Mouse (Mus musculus): ENCODE data around the gene Vdr.

Gene Vdr

DNA sequence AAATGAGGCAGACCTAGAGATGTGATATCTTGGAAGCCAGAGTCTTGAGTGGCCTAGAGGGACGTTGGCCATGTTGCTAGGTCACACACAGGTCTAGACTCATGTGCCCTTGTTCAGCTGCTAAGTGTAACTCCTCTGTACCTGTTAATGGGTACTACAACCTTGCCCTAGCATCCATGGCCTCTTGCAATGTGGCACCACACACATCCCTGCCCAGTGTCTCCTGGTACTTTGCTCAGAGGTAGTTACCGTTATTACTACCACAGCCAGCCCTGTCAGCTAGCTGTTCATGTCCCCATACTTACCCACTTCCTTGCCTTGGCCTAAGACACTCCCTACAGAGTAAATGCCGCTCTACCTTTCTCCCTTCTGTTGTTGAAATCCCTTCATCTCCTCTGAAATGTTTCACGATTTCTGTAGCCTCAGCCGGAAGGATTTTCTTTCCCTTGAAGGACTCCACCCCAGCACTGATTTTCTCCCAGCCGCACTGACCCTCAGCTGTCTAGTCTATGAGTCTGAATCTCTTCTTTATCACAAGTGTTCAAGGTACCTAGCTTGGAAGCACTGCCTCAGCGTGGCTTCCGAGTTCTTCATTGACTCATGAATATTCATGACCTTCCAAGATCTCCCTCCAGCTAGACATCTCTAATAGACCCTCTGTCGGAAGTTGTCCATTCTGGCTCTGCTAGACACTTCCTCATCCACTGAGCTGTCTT is 77.5 kb downstream of the Vdr start:
- in situ Hi-C loops (cut with MboI, MseI): loop anchor here (10.0 kb wide), 2 partner anchors 368 to 458 kb away; no protein-coding TSS in a partner anchor

DNA sequence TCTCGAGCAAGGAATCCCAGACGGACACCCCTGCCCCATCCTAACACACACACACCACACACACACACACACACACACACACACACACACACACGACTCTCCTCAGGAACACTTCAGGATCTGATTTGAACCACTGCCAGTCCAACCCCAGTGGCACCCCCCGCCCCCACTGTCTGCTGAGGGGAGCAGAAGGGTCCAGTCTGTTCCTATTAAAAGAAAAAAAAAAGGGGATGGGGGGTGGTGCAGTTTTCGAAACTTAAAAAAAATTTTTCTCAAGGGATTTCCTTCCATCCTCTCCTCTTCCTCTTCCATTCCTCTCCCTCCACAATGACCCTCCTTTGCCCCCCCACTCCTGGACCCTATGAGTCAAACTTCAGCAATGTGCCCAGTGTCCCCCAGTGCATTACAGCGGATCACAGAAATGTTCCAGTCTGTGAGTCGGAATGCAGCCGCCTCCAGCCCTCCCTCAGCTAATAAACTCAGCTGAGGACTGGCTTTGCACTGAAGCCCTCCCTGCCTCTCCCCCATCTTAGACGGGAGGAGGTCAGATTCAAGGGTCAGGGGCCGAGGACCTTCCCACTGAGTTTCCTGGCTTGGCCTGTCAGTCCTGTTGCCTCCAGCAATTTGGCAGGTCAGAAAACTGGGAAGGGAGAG is 78.3 kb downstream of the Vdr start:
- in situ Hi-C loops (cut with MboI, MseI): loop anchor here (10.0 kb wide), 2 partner anchors 367 to 457 kb away; no protein-coding TSS in a partner anchor

DNA sequence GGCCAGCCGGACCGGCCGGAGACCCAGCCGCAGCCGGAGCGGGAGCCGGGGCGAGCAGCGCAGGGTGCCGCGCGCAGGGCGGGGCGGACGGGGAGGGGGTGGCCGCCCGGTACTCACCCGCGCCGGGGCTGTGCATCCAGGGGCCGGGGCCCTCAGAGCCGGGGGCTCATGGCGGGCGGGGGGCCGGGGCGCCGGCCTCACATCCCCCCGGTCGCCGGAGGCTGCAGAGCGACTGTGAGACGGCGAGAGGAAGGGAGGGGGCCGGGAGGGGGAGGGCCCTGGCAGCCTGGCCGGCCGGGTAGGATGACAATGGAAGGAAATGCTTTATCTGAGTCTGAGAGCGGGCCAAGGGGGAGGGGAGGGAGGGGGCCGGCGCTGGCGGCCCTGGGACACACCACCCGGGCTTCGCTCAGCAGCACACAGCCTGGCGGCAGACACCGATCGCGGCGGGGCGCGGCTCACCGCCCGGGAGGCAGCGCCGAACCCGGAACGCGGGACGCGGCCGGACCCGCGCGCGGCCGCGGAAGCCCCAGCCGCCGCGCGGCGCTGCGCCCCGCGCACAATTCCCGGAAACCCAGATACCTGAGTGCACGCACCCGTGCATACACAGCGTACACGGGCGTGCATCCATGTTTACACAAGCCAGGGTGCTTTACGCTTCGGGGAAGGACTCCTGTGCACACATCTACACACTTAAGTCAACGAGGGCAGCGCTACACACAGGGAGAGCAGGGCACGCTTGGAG is 79.0 kb downstream of the Vdr start:
- in situ Hi-C loops (cut with MboI, MseI): loop anchor here (10.0 kb wide), 2 partner anchors 367 to 457 kb away; no protein-coding TSS in a partner anchor

DNA sequence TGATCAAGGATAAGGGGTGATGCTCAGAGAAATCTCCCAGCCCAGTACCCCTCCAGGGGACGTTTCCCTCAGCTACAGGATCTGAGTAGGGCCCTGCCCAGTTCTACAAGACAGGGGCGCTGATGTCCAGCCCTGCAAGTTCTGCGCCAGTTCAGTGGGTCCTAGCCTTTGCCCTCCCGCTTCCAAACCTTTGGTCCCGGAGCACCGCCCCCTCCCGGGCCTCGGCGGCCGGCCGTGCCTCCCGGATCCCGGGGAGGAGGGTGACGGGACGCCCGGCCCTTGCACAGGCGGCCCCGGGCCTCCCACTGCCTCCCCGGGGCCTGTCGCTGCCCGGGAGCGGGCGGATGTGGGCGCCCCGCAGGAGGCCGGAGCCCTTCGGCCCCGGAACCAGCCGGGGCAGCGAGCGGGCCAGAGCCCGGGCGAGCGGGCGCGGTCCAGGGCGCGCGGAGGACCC is 79.6 kb downstream of the Vdr start:
- in situ Hi-C loops (cut with MboI, MseI): loop anchor here (10.0 kb wide), 2 partner anchors 366 to 456 kb away; no protein-coding TSS in a partner anchor

DNA sequence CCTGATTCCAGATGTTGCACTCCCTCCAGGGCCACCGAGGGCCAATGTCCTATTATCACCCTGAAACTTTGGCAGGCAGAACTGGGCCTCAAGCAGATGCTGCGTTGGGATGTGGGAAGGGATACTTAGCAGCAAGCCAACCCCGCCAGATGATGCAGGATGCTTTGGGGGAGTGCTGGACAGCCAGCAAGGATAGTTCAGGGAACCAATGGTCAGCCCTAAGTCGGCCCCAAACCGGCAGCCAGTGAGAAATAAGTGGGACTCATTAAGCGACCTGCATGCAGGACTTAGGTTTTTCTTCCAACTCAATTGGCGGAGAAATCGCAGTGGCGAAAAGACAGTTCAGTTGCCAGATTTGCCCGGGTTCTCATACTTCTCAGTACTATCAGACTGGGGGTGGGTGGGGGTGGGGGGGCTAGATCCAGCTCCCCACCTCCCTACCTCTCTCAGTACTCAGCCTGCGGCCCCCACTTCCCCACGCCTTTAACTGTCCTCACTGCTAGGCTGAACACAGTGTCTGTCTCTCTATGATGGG is 80.1 kb downstream of the Vdr start:
- in situ Hi-C loops (cut with MboI, MseI): loop anchor here (10.0 kb wide), 2 partner anchors 366 to 456 kb away; no protein-coding TSS in a partner anchor

DNA sequence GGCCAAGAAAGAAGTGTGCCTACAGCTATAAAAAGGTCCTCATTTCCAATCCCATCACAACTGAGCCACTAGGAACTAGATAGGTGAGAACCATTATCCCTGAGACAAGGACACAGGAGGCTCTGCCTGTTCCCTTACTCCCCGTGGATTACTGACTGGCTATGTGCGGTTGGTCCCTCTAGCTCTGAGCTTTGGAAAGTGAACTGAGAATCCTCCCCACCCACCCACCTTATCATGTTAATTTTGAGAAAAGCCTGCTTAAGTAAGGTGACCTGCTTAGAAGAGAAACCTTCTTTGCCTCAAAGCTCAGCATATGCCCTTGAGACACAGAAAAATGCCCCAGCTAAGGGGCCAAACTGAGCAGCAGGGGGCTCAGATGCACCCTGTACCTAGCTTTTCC is 81.0 kb downstream of the Vdr start:
- in situ Hi-C loops (cut with MboI, MseI): loop anchor here in 1 of 2 experiments (10.0 kb wide), 1 partner anchor 1125 kb away; no protein-coding TSS in a partner anchor

DNA sequence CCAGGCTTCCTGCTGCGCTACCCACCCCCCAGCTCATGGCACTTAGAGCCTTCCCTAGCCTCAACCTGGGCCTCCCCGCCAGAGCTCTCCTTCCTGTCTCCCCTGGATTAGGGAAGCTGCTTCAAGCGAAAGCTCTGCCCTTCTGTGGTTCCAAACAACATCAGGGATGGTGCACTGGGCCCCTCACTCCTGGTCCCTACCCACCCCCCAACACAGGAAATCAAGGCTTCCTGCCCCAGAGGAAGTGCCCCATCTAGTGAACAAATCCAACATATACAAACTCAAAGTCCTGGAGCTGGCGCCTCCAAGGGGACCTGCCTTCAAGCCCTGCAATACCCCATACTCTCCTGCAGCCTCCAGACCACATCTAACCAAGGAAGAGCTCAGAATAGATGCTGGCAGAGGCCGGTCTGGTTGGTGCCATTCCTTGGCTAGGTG is 81.5 kb downstream of the Vdr start:
- in situ Hi-C loops (cut with MboI, MseI): loop anchor here in 1 of 2 experiments (10.0 kb wide), 1 partner anchor 1124 kb away; no protein-coding TSS in a partner anchor

DNA sequence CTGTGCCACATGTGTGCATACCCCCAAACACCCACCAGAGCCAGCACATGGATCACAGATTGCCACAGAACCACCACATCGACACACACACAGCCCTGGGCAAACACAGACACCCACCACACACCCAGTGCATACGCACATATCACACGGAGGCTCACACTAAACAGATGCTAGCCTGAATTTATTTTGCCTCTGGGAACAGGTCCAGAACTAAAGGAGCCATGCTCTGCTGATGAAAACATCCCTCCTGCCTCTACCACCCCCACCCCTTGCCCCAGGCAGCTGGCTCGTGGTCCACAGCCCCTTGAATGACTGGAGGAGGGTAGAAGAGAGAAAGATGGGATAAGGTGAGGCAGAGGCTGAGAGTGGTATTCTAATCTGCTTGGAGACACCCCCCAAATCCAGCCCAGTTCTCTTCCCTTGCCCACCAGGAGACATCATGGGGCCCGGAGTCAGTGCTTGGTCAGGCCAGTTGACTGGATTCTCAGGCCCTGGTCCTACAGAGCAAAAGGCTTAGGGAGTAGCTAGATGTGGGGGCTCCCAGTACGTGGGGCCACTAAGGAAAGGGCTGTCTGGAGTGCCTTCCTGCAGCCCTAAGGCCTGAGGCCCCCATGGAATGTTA is 82.1 kb downstream of the Vdr start:
- in situ Hi-C loops (cut with MboI, MseI): loop anchor here in 1 of 2 experiments (10.0 kb wide), 1 partner anchor 1124 kb away; no protein-coding TSS in a partner anchor

DNA sequence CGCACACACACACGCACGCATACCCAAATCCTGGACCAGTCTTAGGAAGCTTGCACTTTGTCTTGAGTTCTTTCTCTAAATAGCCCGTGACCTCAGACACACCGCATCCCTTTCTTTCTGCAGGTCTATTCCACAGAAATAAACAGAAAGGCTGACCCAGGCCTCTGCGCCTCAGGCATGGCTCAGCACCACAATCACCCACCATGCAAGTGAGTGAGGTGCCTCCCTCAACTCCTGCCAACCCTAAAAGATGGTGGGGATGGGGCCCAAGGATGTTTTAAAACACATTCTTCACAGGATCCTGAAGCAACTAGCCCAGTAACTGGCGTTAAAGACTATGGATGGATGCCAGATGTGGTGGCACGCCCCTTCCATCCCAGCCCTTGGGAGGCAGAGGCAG is 83.0 kb downstream of the Vdr start:
- in situ Hi-C loops (cut with MboI, MseI): loop anchor here in 1 of 2 experiments (10.0 kb wide), 1 partner anchor 1123 kb away; no protein-coding TSS in a partner anchor

DNA sequence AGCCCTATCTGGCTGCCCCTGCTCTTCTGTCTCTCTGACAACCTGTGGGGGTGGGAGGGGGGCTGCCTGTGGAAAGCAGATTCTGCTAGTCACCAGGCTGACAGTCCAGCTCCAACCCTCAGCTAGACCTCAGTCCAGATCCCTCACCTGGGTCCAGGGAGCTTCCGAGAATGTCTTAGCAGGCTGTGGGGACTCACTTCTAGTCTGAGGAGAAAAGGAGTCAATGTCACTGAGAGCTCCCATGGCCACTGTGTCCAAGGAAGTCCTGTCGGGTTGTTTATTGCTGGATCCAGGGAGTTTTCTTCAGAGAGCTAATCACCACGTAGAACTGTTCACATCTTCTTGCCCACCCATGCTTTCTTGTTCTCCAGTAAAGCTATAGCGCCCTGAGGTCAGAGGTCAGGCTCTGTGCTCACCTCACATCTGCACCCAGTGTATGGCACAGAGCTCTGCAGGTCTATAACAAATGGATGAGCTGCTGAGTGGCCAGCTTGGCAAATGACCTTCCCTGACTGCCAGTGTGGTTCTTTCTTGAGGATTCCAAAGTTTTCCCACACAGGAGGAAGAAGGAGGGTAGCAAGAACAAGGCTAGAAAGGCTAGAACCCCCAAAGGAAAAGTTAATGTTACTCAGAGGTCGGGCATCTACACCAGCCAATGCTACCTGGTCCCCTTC is 83.7 kb downstream of the Vdr start:
- in situ Hi-C loops (cut with MboI, MseI): loop anchor here in 1 of 2 experiments (10.0 kb wide), 1 partner anchor 1122 kb away; no protein-coding TSS in a partner anchor

DNA sequence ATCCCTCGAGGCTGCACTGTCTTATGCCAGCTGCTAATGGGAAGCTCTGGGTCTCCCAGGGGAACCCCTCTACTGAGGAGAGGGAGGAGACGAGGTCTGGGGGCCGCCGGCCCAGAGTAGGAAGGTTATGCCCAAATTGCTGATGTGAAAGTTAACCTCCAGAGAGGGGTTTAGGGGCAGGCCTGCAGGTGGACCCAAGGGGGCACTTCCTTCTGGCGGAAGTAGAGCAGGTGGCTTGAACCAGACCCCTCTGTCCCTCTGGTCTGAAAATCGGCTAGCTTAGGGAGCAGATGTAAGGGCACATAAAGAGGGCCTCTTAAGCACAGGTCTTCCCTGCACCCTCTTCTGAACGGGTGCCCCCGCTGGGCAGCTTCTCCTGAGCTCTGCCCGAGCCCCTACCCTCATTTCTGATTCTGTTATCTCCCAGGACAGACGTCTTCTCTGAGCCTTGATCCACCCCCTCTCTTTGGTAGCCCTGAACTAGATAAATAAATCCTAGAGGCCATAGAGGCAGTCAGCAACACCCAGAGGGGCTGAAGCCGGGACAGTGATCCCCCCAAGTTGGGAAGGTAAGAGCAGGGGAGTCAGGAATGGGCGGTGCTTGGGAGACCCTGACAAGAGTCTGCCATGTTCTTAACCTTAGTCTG is 84.4 kb downstream of the Vdr start:
- in situ Hi-C loops (cut with MboI, MseI): loop anchor here in 1 of 2 experiments (10.0 kb wide), 1 partner anchor 1121 kb away; no protein-coding TSS in a partner anchor

DNA sequence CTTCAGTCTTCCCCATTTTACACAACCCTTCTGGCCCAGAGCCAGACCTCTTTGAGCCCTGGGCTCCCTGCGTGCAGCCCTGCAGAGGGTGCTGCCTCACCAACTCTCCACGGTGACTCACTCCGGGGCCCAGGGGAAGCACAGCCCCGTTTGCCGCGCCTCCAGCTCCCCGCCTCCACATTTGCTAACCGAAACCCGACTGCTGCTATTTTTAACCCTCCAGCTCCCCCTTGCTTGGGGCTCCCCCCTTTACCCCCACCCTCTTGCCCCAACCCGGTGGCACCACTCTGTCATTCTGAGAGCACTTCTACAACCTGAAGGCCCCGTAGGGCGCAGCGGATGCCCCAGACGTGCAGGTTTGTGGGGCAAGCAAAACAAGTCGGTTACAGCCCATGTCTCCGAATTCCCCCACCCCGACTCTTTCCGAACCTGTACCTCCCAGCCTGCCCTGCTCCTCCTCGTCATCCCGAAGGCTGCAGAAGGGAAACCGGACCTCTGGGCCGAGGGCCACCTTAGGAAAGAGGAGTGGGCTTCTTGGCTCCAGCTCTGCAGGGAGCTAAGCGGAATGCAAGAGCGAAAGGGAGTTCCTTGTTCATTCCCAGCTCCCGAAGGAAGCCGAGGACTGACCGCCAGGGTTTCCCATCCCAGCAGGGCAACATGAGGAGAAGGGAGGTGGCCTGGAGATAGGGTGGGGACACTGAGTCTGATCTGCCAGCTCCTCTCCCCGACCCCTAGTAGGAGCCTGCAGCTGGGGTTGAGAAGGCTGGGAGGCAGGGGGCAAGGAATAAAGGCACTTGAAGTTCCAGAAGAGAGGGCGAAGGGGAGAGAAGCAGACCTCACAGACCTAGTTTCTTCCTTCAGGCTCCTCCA is 85.1 kb downstream of the Vdr start:
- in situ Hi-C loops (cut with MboI, MseI): loop anchor here in 1 of 2 experiments (10.0 kb wide), 1 partner anchor 1121 kb away; no protein-coding TSS in a partner anchor

DNA sequence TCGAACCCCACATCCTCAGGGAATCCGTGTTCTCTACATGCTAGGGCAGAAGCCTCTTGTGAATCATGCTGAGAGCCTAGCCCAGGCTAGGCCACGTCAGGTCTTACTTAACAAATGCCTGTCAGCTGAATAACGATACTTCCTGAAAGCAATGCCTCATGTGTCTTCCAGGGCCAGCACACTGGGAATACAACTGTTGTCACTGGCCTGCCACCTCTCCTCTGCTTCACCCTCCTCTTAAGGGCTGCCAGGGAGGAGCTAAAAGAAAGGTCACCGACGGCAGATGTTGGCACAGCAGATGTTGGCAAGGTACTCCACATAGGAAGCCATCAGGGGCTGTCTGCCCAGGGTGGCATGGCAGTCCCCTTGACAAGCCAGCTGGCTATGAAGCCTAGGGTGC is 86.4 kb downstream of the Vdr start:
- in situ Hi-C loops (cut with MboI, MseI): loop anchor here in 1 of 2 experiments (10.0 kb wide), 1 partner anchor 1119 kb away; no protein-coding TSS in a partner anchor

DNA sequence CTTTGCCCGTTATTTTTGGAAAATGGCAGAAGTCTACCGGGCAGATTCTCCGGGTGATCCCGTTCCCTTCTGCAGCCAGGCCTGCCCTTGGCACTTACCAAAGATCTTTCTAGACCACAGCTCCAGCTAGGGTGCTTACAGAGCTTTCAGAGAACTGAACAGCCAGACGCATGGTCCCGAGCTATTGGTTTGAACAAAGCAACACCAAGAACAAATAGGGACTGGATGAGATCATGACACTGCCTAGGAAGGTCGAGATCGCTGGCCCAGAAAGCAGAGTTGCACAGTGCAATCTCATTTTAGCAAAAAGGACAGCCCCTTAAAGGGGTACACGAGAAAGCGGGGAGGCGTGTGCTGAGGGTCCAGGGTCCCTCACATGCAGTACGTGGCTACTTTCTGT is 87.0 kb downstream of the Vdr start:
- in situ Hi-C loops (cut with MboI, MseI): loop anchor here in 1 of 2 experiments (10.0 kb wide), 1 partner anchor 1119 kb away; no protein-coding TSS in a partner anchor

DNA sequence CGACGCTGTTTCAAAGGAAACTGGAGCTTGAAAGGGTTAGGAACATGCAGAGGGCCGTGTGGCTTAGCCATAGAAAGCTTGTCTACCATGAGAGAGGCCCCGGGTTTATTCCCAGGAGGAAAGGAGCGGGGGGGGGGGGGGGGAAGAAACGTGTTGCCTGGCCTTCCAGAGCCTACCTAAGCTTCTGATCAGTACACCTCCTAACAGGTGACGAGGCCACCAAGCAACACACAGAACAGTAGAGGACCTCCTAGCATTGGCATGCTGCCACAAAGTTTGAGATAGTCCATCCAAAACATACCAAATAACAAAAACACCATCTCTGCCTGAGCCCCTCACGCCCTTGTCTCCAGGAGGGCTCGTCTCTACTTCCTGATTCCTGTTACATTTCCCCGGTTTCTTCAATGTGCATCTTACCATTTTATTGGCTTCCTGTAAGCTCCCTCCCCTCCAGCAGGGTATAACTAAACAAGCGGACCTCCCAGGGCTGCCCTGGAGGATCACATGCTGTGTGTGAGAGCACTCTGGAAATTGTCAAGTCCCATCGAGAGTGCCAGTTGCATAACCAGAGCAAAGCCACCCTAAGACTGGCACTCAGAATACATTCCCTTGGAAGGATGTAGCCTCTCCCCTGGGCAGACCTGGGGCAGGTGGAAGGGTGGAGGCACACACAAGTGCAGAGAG is 87.7 kb downstream of the Vdr start:
- in situ Hi-C loops (cut with MboI, MseI): loop anchor here in 1 of 2 experiments (10.0 kb wide), 1 partner anchor 1118 kb away; no protein-coding TSS in a partner anchor

DNA sequence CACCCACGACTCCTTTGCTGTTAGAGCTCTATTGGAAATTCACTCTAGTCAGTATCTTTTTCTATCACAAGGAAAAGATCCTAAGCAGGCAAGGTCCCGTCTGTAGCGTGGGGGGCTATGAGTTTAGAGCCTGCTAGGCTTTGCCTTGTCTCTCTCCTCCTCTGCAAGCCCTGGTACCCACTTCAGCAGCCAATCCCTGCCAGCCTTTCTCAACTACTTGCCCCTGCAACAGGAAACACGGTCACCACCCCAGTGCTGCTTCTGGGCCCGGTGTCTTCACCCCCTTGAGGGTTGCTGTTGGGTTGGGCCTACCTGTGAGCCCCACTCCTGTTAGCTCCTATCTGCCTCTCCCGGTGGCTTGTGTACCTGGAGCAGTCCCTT is 88.5 kb downstream of the Vdr start:
- in situ Hi-C loops (cut with MboI, MseI): loop anchor here in 1 of 2 experiments (10.0 kb wide), 1 partner anchor 1117 kb away; no protein-coding TSS in a partner anchor

DNA sequence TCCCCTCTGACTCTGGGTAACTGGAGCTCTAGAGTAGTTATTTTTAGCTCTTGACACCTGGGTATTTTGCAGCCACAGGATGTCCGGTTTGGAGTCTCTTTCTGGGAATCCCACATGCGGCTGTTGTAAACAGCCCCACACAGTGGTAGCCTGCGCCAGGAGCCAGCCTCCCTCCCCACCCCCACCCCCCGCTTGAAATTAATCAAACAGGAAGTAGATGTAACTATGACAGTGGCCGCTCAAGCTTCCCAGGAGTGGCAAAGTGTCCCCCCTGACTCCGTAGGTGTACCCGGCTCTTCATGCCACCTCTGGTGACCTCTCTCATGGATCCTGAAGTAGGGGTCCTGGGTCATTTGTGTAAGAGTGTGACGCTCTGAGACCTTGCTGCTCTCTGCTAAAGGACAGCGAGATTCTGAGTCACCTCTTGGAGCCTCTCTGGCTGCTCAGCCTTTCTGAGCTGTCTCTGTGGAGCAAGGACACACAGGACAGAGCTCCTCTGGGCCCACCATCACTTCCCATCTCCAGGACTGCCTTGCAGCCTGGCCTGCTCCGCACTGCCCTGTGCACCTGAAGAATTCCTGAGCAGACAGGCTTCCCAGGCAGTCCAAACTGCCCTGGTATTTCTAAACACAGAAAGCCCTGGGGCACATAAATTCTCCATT is 89.0 kb downstream of the Vdr start:
- in situ Hi-C loops (cut with MboI, MseI): loop anchor here in 1 of 2 experiments (10.0 kb wide), 1 partner anchor 1117 kb away; no protein-coding TSS in a partner anchor
